Mouse (Mus musculus) hindbrain, embryonic 15.5 days (tissue): ENCODE results near the gene Thpo. TPM values are rescaled to one million over a fixed set of nuclear protein-coding genes. Genes with fewer than 3 reads are reported as not detected.

Experiments
- ATAC-seq: fragments of 200-750 bp; cut with Nextera tagmentation; 2 replicates; pipeline ENCODE4 v1.8.0; 2017; ENCODE audit warnings: low read depth, moderate number of reproducible peaks, moderate TSS enrichment; ENCODE audit not compliant: low FRiP score
- H3K27ac ChIP-seq: fragments of 300-500 bp; sonication (generic); replicated peaks from 2 replicates; pipeline ENCODE4 v1.5.1; 2015; ENCODE audit warnings: mild to moderate bottlenecking, inconsistent platforms
- H3K27me3 ChIP-seq: fragments of 300-500 bp; sonication (generic); 2 replicates; pipeline ENCODE4 v1.6.1; 2015; ENCODE audit warnings: control low read depth, inconsistent platforms
- H3K36me3 ChIP-seq: fragments of 300-500 bp; sonication (generic); 2 replicates; pipeline ENCODE4 v1.6.1; 2015; ENCODE audit warnings: control low read depth, inconsistent platforms
- H3K4me1 ChIP-seq: fragments of 300-500 bp; sonication (generic); replicated peaks from 2 replicates; pipeline ENCODE4 v1.6.1; 2015; ENCODE audit warnings: control low read depth, inconsistent platforms
- H3K4me2 ChIP-seq: fragments of 300-500 bp; sonication (generic); 2 replicates; pipeline ENCODE4 v1.6.1; 2015; ENCODE audit warnings: moderate library complexity, mild to moderate bottlenecking, inconsistent platforms
- H3K4me3 ChIP-seq: fragments of 300-500 bp; sonication (generic); 2 replicates; pipeline ENCODE4 v1.5.1; 2015; ENCODE audit warnings: mild to moderate bottlenecking, inconsistent platforms
- H3K9ac ChIP-seq: fragments of 300-500 bp; sonication (generic); 2 replicates; pipeline ENCODE4 v1.6.1; 2015; ENCODE audit warnings: inconsistent platforms
- H3K9me3 ChIP-seq: fragments of 300-500 bp; sonication (generic); 2 replicates; pipeline ENCODE4 v1.6.1; 2016; ENCODE audit warnings: control low read depth, inconsistent platforms
- WGBS: fragments of 180-500 bp; shearing (Covaris S2); methylation state at CpG from one replicate; pipeline ENCODE4 v1.1.7; 2015; 5-methylcytosine and 5-hydroxymethylcytosine counted together
- polyA plus RNA-seq: library from polyadenylated mRNA; unstranded; fragments of >200 nt; fragmentation: Nextera tagmentation; extraction: Ambion mirVana; gene quantifications from 2 replicates; pipeline ENCODE4 v1.2.1, GENCODE M21; 2015

The Thpo gene
- polyA plus RNA-seq, 1 experiment from 2014 or later: 1.4 TPM

- Histone ChIP-seq H3K27me3 (no peaks in the 10 kb centered on the region), H3K36me3 (peaks cover 23% of the 10 kb centered on the region), H3K27ac (no peak overlapping the region), H3K9ac (no peak overlapping the region), H3K4me3 (no peak overlapping the region), H3K4me1 (peaks cover 9% of the 10 kb centered on the region), H3K4me2 (no peak overlapping the region), H3K9me3 (no peaks in the 10 kb centered on the region)
- ATAC-seq: no peak
- 92% methylated on average over 4 of the region's 4 CpGs for WGBS
These were observed 11.6 kb downstream of the Thpo start for GRCm38 (mm10) chr16:20722736-20723135.

- H3K4me1 ChIP-seq: peaks cover 9% of the 10 kb centered on the region
- H3K27me3 ChIP-seq: no peaks in the 10 kb centered on the region
- no peaks in the 10 kb centered on the region for H3K9me3 ChIP-seq
- no peak overlapping the region for H3K4me2 ChIP-seq
- no peak for ATAC-seq
- no peak overlapping the region for H3K9ac ChIP-seq
- peaks cover 23% of the 10 kb centered on the region for H3K36me3 ChIP-seq
- no peak overlapping the region for H3K27ac ChIP-seq
- no peak overlapping the region for H3K4me3 ChIP-seq
- 91% methylated on average over 10 of the region's 10 CpGs for WGBS
These were observed 12.5 kb downstream of the Thpo start for GRCm38 (mm10) chr16:20721808-20722207.

GRCm38 (mm10) chr16:20717978-20718670, 16.2 kb downstream of the Thpo start:
- peak overlapping the region; percentile 72 for H3K4me3 ChIP-seq
- peaks cover 37% of the 10 kb centered on the region for H3K4me1 ChIP-seq
- peak overlapping the region; percentile 94 for H3K4me2 ChIP-seq
- H3K36me3 ChIP-seq: peaks cover 23% of the 10 kb centered on the region
- peak overlapping the region; percentile 62 for H3K9ac ChIP-seq
- no peaks in the 10 kb centered on the region for H3K9me3 ChIP-seq
- WGBS: 3% methylated on average over 18 of the region's 18 CpGs
- no peak for ATAC-seq
- no peaks in the 10 kb centered on the region for H3K27me3 ChIP-seq
- peak overlapping the region; percentile 85 for H3K27ac ChIP-seq

GRCm38 (mm10) chr16:20717181-20717977, 16.9 kb downstream of the Thpo start, which contains the start of the genes Polr2h and Clcn2:
Gene Polr2h, plus strand, starts transcription at chr16:20717665.
Gene Clcn2, minus strand, starts transcription at chr16:20717746.
- Histone ChIP-seq H3K9ac (peak within 1 kb of the TSS; percentile 62), H3K9me3 (no peaks in the 10 kb centered on the region), H3K27ac (peak within 1 kb of the TSS; percentile 85), H3K36me3 (peaks cover 25% of the 10 kb centered on the region), H3K4me1 (peaks cover 37% of the 10 kb centered on the region), H3K27me3 (no peaks in the 10 kb centered on the region), H3K4me3 (peak within 1 kb of the TSS; percentile 72), H3K4me2 (peak within 1 kb of the TSS; percentile 94)
- WGBS: under 1% methylated on average over 62 of the region's 62 CpGs
- peak; percentile 83 for ATAC-seq

GRCm38 (mm10) chr16:20716841-20717180, 17.5 kb downstream of the Thpo start:
- Histone ChIP-seq H3K9ac (peak overlapping the region; percentile 62), H3K36me3 (peaks cover 27% of the 10 kb centered on the region), H3K4me2 (peak overlapping the region; percentile 94), H3K4me1 (peaks cover 37% of the 10 kb centered on the region), H3K4me3 (peak overlapping the region; percentile 72), H3K27ac (peak overlapping the region; percentile 85), H3K9me3 (no peaks in the 10 kb centered on the region), H3K27me3 (no peaks in the 10 kb centered on the region)
- ATAC-seq: peak; percentile 36
- WGBS: 0% methylated on average over 8 of the region's 8 CpGs

- peak overlapping the region; percentile 72 for H3K4me3 ChIP-seq
- peaks cover 27% of the 10 kb centered on the region for H3K36me3 ChIP-seq
- H3K9me3 ChIP-seq: no peaks in the 10 kb centered on the region
- peak overlapping the region; percentile 94 for H3K4me2 ChIP-seq
- H3K9ac ChIP-seq: peak overlapping the region; percentile 62
- H3K4me1 ChIP-seq: peaks cover 37% of the 10 kb centered on the region
- ATAC-seq: peak; percentile 85
- WGBS: 0% methylated on average over 63 of the region's 68 CpGs
- peak overlapping the region; percentile 85 for H3K27ac ChIP-seq
- H3K27me3 ChIP-seq: no peaks in the 10 kb centered on the region
These were observed 18.1 kb downstream of the Thpo start for GRCm38 (mm10) chr16:20715976-20716840.

- Histone ChIP-seq H3K27me3 (no peaks in the 10 kb centered on the region), H3K4me3 (peak overlapping the region; percentile 72), H3K9me3 (no peaks in the 10 kb centered on the region), H3K27ac (peak overlapping the region; percentile 85), H3K4me2 (peak overlapping the region; percentile 94), H3K9ac (peak overlapping the region; percentile 62), H3K36me3 (peaks cover 24% of the 10 kb centered on the region), H3K4me1 (peaks cover 37% of the 10 kb centered on the region)
- ATAC-seq: no peak; the same call in 1 of the 2 replicates
- 0% methylated on average over 8 of the region's 12 CpGs for WGBS
These were observed 18.7 kb downstream of the Thpo start for GRCm38 (mm10) chr16:20715566-20715965.

- H3K9me3 ChIP-seq: no peaks in the 10 kb centered on the region
- peak overlapping the region; percentile 85; the same call in 1 of the 2 replicates for H3K27ac ChIP-seq
- H3K36me3 ChIP-seq: peaks cover 23% of the 10 kb centered on the region
- H3K4me2 ChIP-seq: peak overlapping the region; percentile 94
- ATAC-seq: no peak
- WGBS: 49% methylated on average over 2 of the region's 2 CpGs
- no peaks in the 10 kb centered on the region for H3K27me3 ChIP-seq
- peak overlapping the region; percentile 62 for H3K9ac ChIP-seq
- peak overlapping the region; percentile 72 for H3K4me3 ChIP-seq
- H3K4me1 ChIP-seq: peaks cover 37% of the 10 kb centered on the region
These were observed 19.1 kb downstream of the Thpo start for GRCm38 (mm10) chr16:20715161-20715560.

GRCm38 (mm10) chr16:20714307-20715080, 19.8 kb downstream of the Thpo start:
- Histone ChIP-seq H3K9ac (peak overlapping the region; percentile 62; the same call in 1 of the 2 replicates), H3K9me3 (no peaks in the 10 kb centered on the region), H3K27me3 (no peaks in the 10 kb centered on the region), H3K36me3 (peaks cover 18% of the 10 kb centered on the region), H3K4me2 (peak overlapping the region; percentile 94), H3K27ac (no peak overlapping the region), H3K4me3 (peak overlapping the region; percentile 72), H3K4me1 (peaks cover 37% of the 10 kb centered on the region)
- 21% methylated on average over 11 of the region's 11 CpGs for WGBS
- no peak for ATAC-seq

GRCm38 (mm10) chr16:20712889-20713288, 21.4 kb downstream of the Thpo start:
- Histone ChIP-seq H3K9ac (no peak overlapping the region), H3K36me3 (peaks cover 20% of the 10 kb centered on the region), H3K4me3 (no peak overlapping the region), H3K27me3 (no peaks in the 10 kb centered on the region), H3K4me2 (no peak overlapping the region), H3K27ac (no peak overlapping the region), H3K4me1 (peaks cover 28% of the 10 kb centered on the region), H3K9me3 (no peaks in the 10 kb centered on the region)
- ATAC-seq: no peak
- 91% methylated on average over 7 of the region's 7 CpGs for WGBS

GRCm38 (mm10) chr16:20712190-20712589, 22.1 kb downstream of the Thpo start:
- Histone ChIP-seq H3K4me3 (no peak overlapping the region), H3K9me3 (no peaks in the 10 kb centered on the region), H3K4me2 (no peak overlapping the region), H3K9ac (no peak overlapping the region), H3K27me3 (no peaks in the 10 kb centered on the region), H3K27ac (no peak overlapping the region), H3K36me3 (peaks cover 27% of the 10 kb centered on the region), H3K4me1 (peaks cover 28% of the 10 kb centered on the region)
- ATAC-seq: no peak
- WGBS: 84% methylated on average over 9 of the region's 9 CpGs
